Mouse (Mus musculus): ENCODE measurements around the gene Slco6c1.

Slco6c1 gene

DNA sequence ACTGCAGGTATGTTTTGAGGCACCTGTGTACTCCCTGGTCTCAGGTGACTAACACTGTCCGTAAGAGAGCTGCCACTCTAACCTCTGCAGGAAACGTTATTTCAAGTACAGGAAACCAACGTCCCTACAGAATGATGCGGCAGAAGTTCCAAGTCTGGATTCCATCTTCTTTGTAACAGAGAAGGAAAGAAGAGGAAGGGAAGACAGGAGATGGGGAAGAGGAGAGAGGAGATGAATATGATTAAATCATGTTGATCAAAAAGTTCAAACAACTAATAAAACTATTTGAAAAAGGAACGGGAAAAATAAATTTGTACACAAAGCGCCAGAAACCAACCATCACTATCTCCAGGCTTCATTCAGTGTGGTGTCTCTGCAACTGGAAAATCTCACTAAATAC is at the start of gene Slco6c1:
Gene Slco6c1 (minus strand): TSS at position 101 of the 400 bp plus-strand sequence.
- DNase-seq (ENCODE audit: low read depth in 1 of 2, low spot score in 2 of 2), result no peak

DNA sequence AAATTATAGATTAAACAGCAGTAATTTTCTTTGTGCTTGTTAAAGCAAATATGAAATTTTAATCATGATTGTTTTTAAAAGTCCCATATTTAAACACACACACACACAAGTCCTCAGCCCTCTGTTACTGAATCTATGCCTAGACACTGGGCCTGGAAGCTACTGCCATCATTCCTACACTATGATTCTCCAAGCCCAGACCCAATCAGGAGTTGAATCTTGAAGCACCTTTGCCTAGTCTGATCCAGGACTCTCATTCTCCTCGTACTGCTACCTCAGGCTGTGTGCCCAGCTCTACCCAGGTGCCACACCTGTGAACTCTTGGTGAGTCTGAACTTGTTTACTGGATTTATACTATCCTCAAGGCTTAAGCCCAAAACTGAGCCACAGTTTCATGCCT is 89.1 kb downstream of the Slco6c1 start:
- DNase-seq (ENCODE audit: low read depth in 1 of 2, low spot score in 2 of 2), result no peak

GRCm38 (mm10) chr1:97038548-97038947 is 89.6 kb downstream of the Slco6c1 start:
- DNase-seq (ENCODE audit: low read depth in 1 of 2, low spot score in 2 of 2), result no peak

- DNase-seq (ENCODE audit: low read depth in 1 of 2, low spot score in 2 of 2), result no peak
Observed at GRCm38 (mm10) chr1:97037955-97038354, 90.1 kb downstream of the Slco6c1 start.

DNA sequence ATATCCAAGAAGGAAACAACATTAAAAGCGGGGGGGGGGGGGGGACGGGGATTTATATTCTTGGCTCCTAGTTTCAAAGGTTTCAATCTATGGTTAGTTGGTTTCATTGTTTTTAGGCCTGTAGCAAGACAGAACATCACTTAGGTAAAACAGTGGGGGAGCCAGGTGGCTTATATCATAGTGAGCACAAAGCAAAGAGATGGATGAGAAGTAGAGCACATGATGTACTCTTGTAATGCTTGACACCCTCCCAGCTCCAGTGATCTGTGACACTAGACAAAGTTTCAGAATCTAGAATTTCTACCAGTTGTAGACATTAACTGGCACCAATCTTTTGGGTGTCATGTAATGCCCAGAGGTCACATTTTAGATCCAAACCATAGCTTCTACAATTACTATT is 106.7 kb downstream of the Slco6c1 start:
- no peak for DNase-seq (ENCODE audit: low read depth in 1 of 2, low spot score in 2 of 2)

DNA sequence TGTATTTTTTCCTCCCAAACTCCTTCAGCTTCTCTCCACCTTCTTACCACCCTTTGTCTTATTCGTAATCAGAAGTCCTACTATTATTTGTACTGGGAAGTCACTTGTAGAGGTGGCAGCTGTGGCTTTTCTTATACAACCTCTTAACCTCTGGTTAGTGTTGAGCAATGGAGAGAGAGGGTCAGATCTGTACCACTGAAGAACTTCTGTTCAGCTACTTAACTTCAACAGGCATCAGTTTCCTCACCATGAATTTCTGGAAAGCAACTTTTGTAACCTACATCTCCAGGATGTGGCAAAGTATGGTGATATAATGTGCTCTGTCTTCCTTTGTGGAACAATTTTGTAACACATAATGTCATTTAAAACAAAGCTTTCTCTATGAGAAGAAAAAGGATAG is 108.7 kb downstream of the Slco6c1 start:
- no peak for DNase-seq (ENCODE audit: low read depth in 1 of 2, low spot score in 2 of 2)

- DNase-seq (ENCODE audit: low read depth in 1 of 2, low spot score in 2 of 2), result no peak
Observed at GRCm38 (mm10) chr1:97018978-97019377, 109.1 kb downstream of the Slco6c1 start.

Measured in monocyte, adult 2 months (primary cell).